Mouse (Mus musculus): ENCODE data around the gene Vmn1r86. TPM values are rescaled to one million over a fixed set of nuclear protein-coding genes. Genes with fewer than 3 reads are reported as not detected.
A peak's percentile ranks its signal among the peaks of the same experiment; 100 is the strongest.

Vmn1r86 gene
- total RNA-seq, 1 experiment = not detected

GRCm38 (mm10) chr7:13056913-13057700 is 62.6 kb downstream of the Vmn1r86 start:
- no peaks in the 10 kb centered on the region for H3K36me3 ChIP-seq (ENCODE audit: control insufficient read depth, insufficient read depth, low read length, poor library complexity, severe bottlenecking)
- H3K9me3 ChIP-seq (ENCODE audit: control insufficient read depth, insufficient read depth, low read depth, low read length) = no peaks in the 10 kb centered on the region
- no peak for DNase-seq (ENCODE audit: low read depth, low spot score)
- H3K4me1 ChIP-seq (ENCODE audit: control insufficient read depth in 2 of 2, insufficient read depth in 2 of 2, low read length in 2 of 2, poor library complexity in 1 of 2) = peaks cover 5 to 6% of the 10 kb centered on the region in 2 experiments; a peak in 3 of 4 replicates
- H3K27ac ChIP-seq (ENCODE audit: insufficient read depth, low read depth, low read length, poor library complexity, severe bottlenecking) = peak overlapping the region; percentile 29; the same call in 1 of the 2 replicates
- no peak overlapping the region for H3K9ac ChIP-seq (ENCODE audit: insufficient read depth, low read depth, low read length, poor library complexity, severe bottlenecking)
- H3K4me3 ChIP-seq (ENCODE audit: insufficient read depth in 1 of 2, low read depth in 1 of 2, low read length in 2 of 2, poor library complexity in 1 of 2, severe bottlenecking in 1 of 2) = no peak overlapping the region
- TF ChIP-seq ZC3H11A (IDR thresholded peaks at IDR 0.05; ENCODE audit: borderline replicate concordance, low read depth, low read length) (no peak), HCFC1 (IDR thresholded peaks at IDR 0.05; ENCODE audit: borderline replicate concordance, insufficient read depth, low read length) (no peak), CHD2 (IDR thresholded peaks at IDR 0.05; ENCODE audit: low read depth, low read length) (no peak), MAFK (IDR thresholded peaks at IDR 0.05; ENCODE audit: insufficient read depth, low read depth, low read length) (no peak), ZNF384 (IDR thresholded peaks at IDR 0.05; ENCODE audit: low read depth, low read length) (no peak)
- in situ Hi-C loops (cut with MboI; ENCODE audit: low sequenced_read_pairs in 2 of 2, unreplicated experiment in 2 of 2) = no loop called here

- Histone ChIP-seq H3K4me1 (ENCODE audit: control insufficient read depth in 2 of 2, insufficient read depth in 2 of 2, low read length in 2 of 2, poor library complexity in 1 of 2) (peaks cover 5 to 6% of the 10 kb centered on the region in 2 experiments; a peak in 3 of 4 replicates), H3K9me3 (ENCODE audit: control insufficient read depth, insufficient read depth, low read depth, low read length) (no peaks in the 10 kb centered on the region), H3K4me3 (ENCODE audit: insufficient read depth in 1 of 2, low read depth in 1 of 2, low read length in 2 of 2, poor library complexity in 1 of 2, severe bottlenecking in 1 of 2) (peak within 1 kb of the TSS; percentile 84 to 85), H3K36me3 (ENCODE audit: control insufficient read depth, insufficient read depth, low read length, poor library complexity, severe bottlenecking) (no peaks in the 10 kb centered on the region), H3K9ac (ENCODE audit: insufficient read depth, low read depth, low read length, poor library complexity, severe bottlenecking) (peak within 1 kb of the TSS; percentile 83), H3K27ac (ENCODE audit: insufficient read depth, low read depth, low read length, poor library complexity, severe bottlenecking) (peak within 1 kb of the TSS; percentile 75)
- DNase-seq (ENCODE audit: low read depth, low spot score) = peak; percentile 98
- TF ChIP-seq MAFK (IDR thresholded peaks at IDR 0.05; ENCODE audit: insufficient read depth, low read depth, low read length) (no peak), HCFC1 (IDR thresholded peaks at IDR 0.05; ENCODE audit: borderline replicate concordance, insufficient read depth, low read length) (peak; percentile 90), CHD2 (IDR thresholded peaks at IDR 0.05; ENCODE audit: low read depth, low read length) (peak; percentile 58; the same call in 1 of the 2 replicates), ZNF384 (IDR thresholded peaks at IDR 0.05; ENCODE audit: low read depth, low read length) (peak; percentile 99), ZC3H11A (IDR thresholded peaks at IDR 0.05; ENCODE audit: borderline replicate concordance, low read depth, low read length) (no peak)
- in situ Hi-C loops (cut with MboI; ENCODE audit: low sequenced_read_pairs in 2 of 2, unreplicated experiment in 2 of 2) = no loop called here
Observed at GRCm38 (mm10) chr7:13054287-13055010, 65.3 kb downstream of the Vmn1r86 start, which contains the start of gene Mzf1. Gene Mzf1, minus strand, starts transcription at chr7:13054764.

- DNase-seq (ENCODE audit: low read depth, low spot score) = no peak
- peak overlapping the region; percentile 84 to 85 for H3K4me3 ChIP-seq (ENCODE audit: insufficient read depth in 1 of 2, low read depth in 1 of 2, low read length in 2 of 2, poor library complexity in 1 of 2, severe bottlenecking in 1 of 2)
- TF ChIP-seq ZNF384 (IDR thresholded peaks at IDR 0.05; ENCODE audit: low read depth, low read length) = no peak
- no peak for TF ChIP-seq MAFK (IDR thresholded peaks at IDR 0.05; ENCODE audit: insufficient read depth, low read depth, low read length)
- TF ChIP-seq CHD2 (IDR thresholded peaks at IDR 0.05; ENCODE audit: low read depth, low read length) = no peak
- no peak for TF ChIP-seq HCFC1 (IDR thresholded peaks at IDR 0.05; ENCODE audit: borderline replicate concordance, insufficient read depth, low read length)
- no peak for TF ChIP-seq ZC3H11A (IDR thresholded peaks at IDR 0.05; ENCODE audit: borderline replicate concordance, low read depth, low read length)
- peaks cover 5 to 6% of the 10 kb centered on the region in 2 experiments; a peak in 3 of 4 replicates for H3K4me1 ChIP-seq (ENCODE audit: control insufficient read depth in 2 of 2, insufficient read depth in 2 of 2, low read length in 2 of 2, poor library complexity in 1 of 2)
- in situ Hi-C loops (cut with MboI; ENCODE audit: low sequenced_read_pairs in 2 of 2, unreplicated experiment in 2 of 2) = no loop called here
- H3K27ac ChIP-seq (ENCODE audit: insufficient read depth, low read depth, low read length, poor library complexity, severe bottlenecking) = peak overlapping the region; percentile 42; the same call in 1 of the 2 replicates
- H3K36me3 ChIP-seq (ENCODE audit: control insufficient read depth, insufficient read depth, low read length, poor library complexity, severe bottlenecking) = no peaks in the 10 kb centered on the region
- H3K9me3 ChIP-seq (ENCODE audit: control insufficient read depth, insufficient read depth, low read depth, low read length) = no peaks in the 10 kb centered on the region
- peak overlapping the region; percentile 75 for H3K9ac ChIP-seq (ENCODE audit: insufficient read depth, low read depth, low read length, poor library complexity, severe bottlenecking)
Observed at GRCm38 (mm10) chr7:13053961-13054286, 65.8 kb downstream of the Vmn1r86 start.

GRCm38 (mm10) chr7:13053501-13053900 is 66.2 kb downstream of the Vmn1r86 start:
- no peak overlapping the region for H3K27ac ChIP-seq (ENCODE audit: insufficient read depth, low read depth, low read length, poor library complexity, severe bottlenecking)
- no peaks in the 10 kb centered on the region for H3K36me3 ChIP-seq (ENCODE audit: control insufficient read depth, insufficient read depth, low read length, poor library complexity, severe bottlenecking)
- no peak overlapping the region; the same call in 1 of the 2 replicates for H3K9ac ChIP-seq (ENCODE audit: insufficient read depth, low read depth, low read length, poor library complexity, severe bottlenecking)
- H3K4me3 ChIP-seq (ENCODE audit: insufficient read depth in 1 of 2, low read depth in 1 of 2, low read length in 2 of 2, poor library complexity in 1 of 2, severe bottlenecking in 1 of 2) = peak overlapping the region in 1 of 2 experiments; percentile 84; a peak in 2 of 4 replicates
- H3K9me3 ChIP-seq (ENCODE audit: control insufficient read depth, insufficient read depth, low read depth, low read length) = no peaks in the 10 kb centered on the region
- H3K4me1 ChIP-seq (ENCODE audit: control insufficient read depth in 2 of 2, insufficient read depth in 2 of 2, low read length in 2 of 2, poor library complexity in 1 of 2) = peaks cover 5 to 6% of the 10 kb centered on the region in 2 experiments; a peak in 2 of 4 replicates
- DNase-seq (ENCODE audit: low read depth, low spot score) = no peak
- in situ Hi-C loops (cut with MboI; ENCODE audit: low sequenced_read_pairs in 2 of 2, unreplicated experiment in 2 of 2) = no loop called here
- no peak for TF ChIP-seq CHD2 (IDR thresholded peaks at IDR 0.05; ENCODE audit: low read depth, low read length)
- TF ChIP-seq ZNF384 (IDR thresholded peaks at IDR 0.05; ENCODE audit: low read depth, low read length) = no peak
- no peak for TF ChIP-seq HCFC1 (IDR thresholded peaks at IDR 0.05; ENCODE audit: borderline replicate concordance, insufficient read depth, low read length)
- TF ChIP-seq ZC3H11A (IDR thresholded peaks at IDR 0.05; ENCODE audit: borderline replicate concordance, low read depth, low read length) = no peak
- no peak for TF ChIP-seq MAFK (IDR thresholded peaks at IDR 0.05; ENCODE audit: insufficient read depth, low read depth, low read length)
